Mouse (Mus musculus) ES-E14 (cell line): ENCODE data around the gene Atad1. TPM values are rescaled to one million over a fixed set of nuclear protein-coding genes. Genes with fewer than 3 reads are reported as not detected.
A peak's percentile ranks its signal among the peaks of the same experiment; 100 is the strongest.

Experiments used
- DNase-seq: peaks from one replicate; pipeline ENCODE4 v3.0.0-alpha.2; 2013; ENCODE audit warnings: low read depth, low spot score
- H3K27ac ChIP-seq: 2 replicates; pipeline ENCODE4 v1.5.1; 2012; ENCODE audit warnings: low read depth, mild to moderate bottlenecking, low read length, moderate library complexity, mixed read lengths; ENCODE audit not compliant: poor library complexity, insufficient read depth, severe bottlenecking
- H3K36me3 ChIP-seq: 2 replicates; pipeline ENCODE4 v1.6.1; 2012; ENCODE audit warnings: mild to moderate bottlenecking, low read length, moderate library complexity, mixed read lengths; ENCODE audit not compliant: control insufficient read depth, poor library complexity, insufficient read depth, severe bottlenecking
- H3K4me1 ChIP-seq, 2 experiments: fragments of 150-350 bp in 1 of 2; sonication (generic) in 1 of 2; 2 replicates each; pipeline ENCODE4 v1.6.1; 2012; ENCODE audit warnings: low read length in 2 of 2, mild to moderate bottlenecking in 1 of 2, mixed read lengths in 1 of 2; ENCODE audit not compliant: control insufficient read depth in 2 of 2, insufficient read depth in 2 of 2, poor library complexity in 1 of 2
- H3K4me3 ChIP-seq, 2 experiments: fragments of 150-350 bp in 1 of 2; sonication (generic) in 1 of 2; 2 replicates each; pipeline ENCODE4 v1.5.1; 2012; ENCODE audit warnings: low read length in 2 of 2, low read depth in 1 of 2, mild to moderate bottlenecking in 1 of 2, mixed read lengths in 1 of 2; ENCODE audit not compliant: insufficient read depth in 1 of 2, poor library complexity in 1 of 2, severe bottlenecking in 1 of 2
- H3K9ac ChIP-seq: 2 replicates; pipeline ENCODE4 v1.6.1; 2012; ENCODE audit warnings: low read depth, mild to moderate bottlenecking, low read length, mixed read lengths; ENCODE audit not compliant: poor library complexity, insufficient read depth, severe bottlenecking
- H3K9me3 ChIP-seq: fragments of 150-350 bp; sonication (generic); 2 replicates; pipeline ENCODE4 v1.6.1; 2012; ENCODE audit warnings: low read depth, mild to moderate bottlenecking, low read length; ENCODE audit not compliant: control insufficient read depth, insufficient read depth
- CHD2 ChIP-seq: IDR thresholded peaks from 2 replicates; pipeline ENCODE4 v1.6.1; 2014; ENCODE audit warnings: mild to moderate bottlenecking, low read depth, low read length, inconsistent platforms
- HCFC1 ChIP-seq: IDR thresholded peaks from 2 replicates; pipeline ENCODE4 v1.6.1; 2012; ENCODE audit warnings: low read length, inconsistent platforms, borderline replicate concordance; ENCODE audit not compliant: insufficient read depth
- MAFK ChIP-seq: IDR thresholded peaks from 2 replicates; pipeline ENCODE4 v1.6.1; 2014; ENCODE audit warnings: mild to moderate bottlenecking, low read depth, low read length, inconsistent platforms; ENCODE audit not compliant: insufficient read depth
- ZC3H11A ChIP-seq: IDR thresholded peaks from 2 replicates; pipeline ENCODE4 v1.6.1; 2012; ENCODE audit warnings: low read depth, mild to moderate bottlenecking, inconsistent platforms, low read length, borderline replicate concordance
- ZNF384 ChIP-seq: IDR thresholded peaks from 2 replicates; pipeline ENCODE4 v1.6.1; 2012; ENCODE audit warnings: low read depth, low read length, inconsistent platforms
- in situ Hi-C, 2 experiments: fragments of 600-800 bp; cut with MboI; formaldehyde crosslinking; loops; one replicate each; pipeline ENCODE4 v1.15.1; 2025; ENCODE audit warnings: low sequenced_read_pairs in 2 of 2, inconsistent platforms in 1 of 2; ENCODE audit not compliant: unreplicated experiment in 2 of 2
- total RNA-seq: library from RNA; depleted of rRNA; stranded (reverse); fragments of 300-350 nt; gene quantifications from 2 replicates; pipeline ENCODE4 v1.2.3, GENCODE M21; 2012

The Atad1 gene
- total RNA-seq, 1 experiment, result 84.9 TPM

GRCm38 (mm10) chr19:32712588-32713042 is 27.0 kb downstream of the Atad1 start:
- peak overlapping the region; percentile 70; the same call in 1 of the 2 replicates for H3K27ac ChIP-seq

GRCm38 (mm10) chr19:32711761-32712541 is 27.6 kb downstream of the Atad1 start:
- Histone ChIP-seq H3K4me3 (peak overlapping the region; percentile 84 to 89), H3K9ac (peak overlapping the region; percentile 92), H3K9me3 (no peaks in the 10 kb centered on the region), H3K27ac (peak overlapping the region; percentile 70; the same call in 1 of the 2 replicates), H3K36me3 (peaks cover 3% of the 10 kb centered on the region; the same call in 1 of the 2 replicates), H3K4me1 (peaks cover 2% of the 10 kb centered on the region in 2 experiments; a peak in 2 of 4 replicates)
- peak; percentile 69 for DNase-seq
- in situ Hi-C loops, result loop anchor here in 1 of 2 experiments (25.0 kb wide), 1 partner anchor 525 kb away; no protein-coding TSS in a partner anchor
- peak; percentile 54; the same call in 1 of the 2 replicates for TF ChIP-seq HCFC1
- no peak for TF ChIP-seq ZC3H11A
- TF ChIP-seq ZNF384, result no peak

More at GRCm38 (mm10) chr19:32712588-32713042, 27.0 kb downstream of the Atad1 start:
- Histone ChIP-seq H3K4me1 (peaks cover 2% of the 10 kb centered on the region in 2 experiments; a peak in 2 of 4 replicates), H3K4me3 (peak overlapping the region; percentile 84 to 89), H3K9ac (peak overlapping the region; percentile 92), H3K36me3 (peaks cover 3% of the 10 kb centered on the region; the same call in 1 of the 2 replicates), H3K9me3 (no peaks in the 10 kb centered on the region)
- no peak for TF ChIP-seq MAFK
- TF ChIP-seq ZNF384, result no peak
- TF ChIP-seq HCFC1, result no peak
- in situ Hi-C loops, result loop anchor here in 1 of 2 experiments (25.0 kb wide), 1 partner anchor 525 kb away; no protein-coding TSS in a partner anchor
- DNase-seq, result no peak

- in situ Hi-C loops, result loop anchor here in 1 of 2 experiments (25.0 kb wide), 1 partner anchor 527 kb away; no protein-coding TSS in a partner anchor
- TF ChIP-seq MAFK (no peak), HCFC1 (no peak), ZC3H11A (no peak), CHD2 (no peak), ZNF384 (no peak)
- H3K27ac ChIP-seq, result no peak overlapping the region
- H3K9ac ChIP-seq, result no peak overlapping the region
- DNase-seq, result no peak
- peaks cover 7% of the 10 kb centered on the region for H3K36me3 ChIP-seq
- no peaks in the 10 kb centered on the region for H3K9me3 ChIP-seq
- H3K4me3 ChIP-seq, result no peak overlapping the region
- H3K4me1 ChIP-seq, result peaks cover 2% of the 10 kb centered on the region in 2 experiments; a peak in 2 of 4 replicates
Observed at GRCm38 (mm10) chr19:32710288-32710687, 29.3 kb downstream of the Atad1 start.

GRCm38 (mm10) chr19:32708996-32709395 is 30.6 kb downstream of the Atad1 start:
- TF ChIP-seq ZNF384 (0 out of 2 replicates have a peak, but pooled peaks have one; percentile 28), HCFC1 (no peak)
- Histone ChIP-seq H3K27ac (no peak overlapping the region), H3K4me1 (peaks cover 2% of the 10 kb centered on the region in 2 experiments; a peak in 2 of 4 replicates), H3K36me3 (peaks cover 15% of the 10 kb centered on the region), H3K9ac (no peak overlapping the region), H3K4me3 (no peak overlapping the region), H3K9me3 (no peaks in the 10 kb centered on the region)
- in situ Hi-C loops, result loop anchor here in 1 of 2 experiments (25.0 kb wide), 1 partner anchor 528 kb away; no protein-coding TSS in a partner anchor
- DNase-seq, result no peak
